Mouse (Mus musculus) left cerebral cortex, adult 11 months (tissue): Measurements from ENCODE around the gene Cdc37l1.
"Not testable (repeated sequence)": the region's sequence is repeated elsewhere in the genome, so short reads cannot be mapped to it uniquely, and the experiment has no call there.

Source experiments
- DNase-seq: peaks from one replicate; pipeline ENCODE4 v3.0.0; 2022; ENCODE audit warnings: low spot score

The Cdc37l1 gene

GRCm38 (mm10) chr19:28990194-28990589 is at the start of gene Cdc37l1:
TSS of gene Cdc37l1 (plus strand) at chr19:28990352.
- peak; percentile 93 for DNase-seq

- DNase-seq = no peak
Measured at GRCm38 (mm10) chr19:28941271-28941670, 48.9 kb upstream of the Cdc37l1 start.

- DNase-seq = no peak
Measured at GRCm38 (mm10) chr19:28946782-28947181, 43.4 kb upstream of the Cdc37l1 start.

GRCm38 (mm10) chr19:28947311-28947710 is 42.8 kb upstream of the Cdc37l1 start:
- DNase-seq = no peak

- DNase-seq = no peak
Measured at GRCm38 (mm10) chr19:28951251-28951650, 38.9 kb upstream of the Cdc37l1 start.

GRCm38 (mm10) chr19:28963113-28963512 is 27.0 kb upstream of the Cdc37l1 start:
- DNase-seq = peak; percentile 49

- DNase-seq = no peak
Measured at GRCm38 (mm10) chr19:28963513-28963841, 26.7 kb upstream of the Cdc37l1 start.

GRCm38 (mm10) chr19:28963842-28964551 is 26.2 kb upstream of the Cdc37l1 start, which contains the start of gene Plpp6:
TSS of gene Plpp6 (plus strand) at chr19:28963953.
- DNase-seq = peak; percentile 53

- no peak for DNase-seq
Measured at GRCm38 (mm10) chr19:28964552-28964903, 25.6 kb upstream of the Cdc37l1 start.

- DNase-seq = no peak
Measured at GRCm38 (mm10) chr19:28967652-28968051, 22.5 kb upstream of the Cdc37l1 start, which contains the start of gene 4430402I18Rik. TSS of gene 4430402I18Rik (minus strand) at chr19:28967800.

- no peak for DNase-seq
Measured at GRCm38 (mm10) chr19:28968178-28968577, 22.0 kb upstream of the Cdc37l1 start.

- no peak for DNase-seq
Measured at GRCm38 (mm10) chr19:28969231-28969630, 20.9 kb upstream of the Cdc37l1 start.

GRCm38 (mm10) chr19:28970251-28970650 is 19.9 kb upstream of the Cdc37l1 start:
- no peak for DNase-seq

- peak; percentile 77 for DNase-seq
Measured at GRCm38 (mm10) chr19:28974862-28975611, 15.1 kb upstream of the Cdc37l1 start.

GRCm38 (mm10) chr19:28982617-28983016 is 7.5 kb upstream of the Cdc37l1 start:
- DNase-seq = no peak

- DNase-seq = no peak
Measured at GRCm38 (mm10) chr19:28989515-28989914, 637 bp upstream of the Cdc37l1 start.

GRCm38 (mm10) chr19:28990590-28991221 is 554 bp downstream of the Cdc37l1 start:
- peak; percentile 35 for DNase-seq

- DNase-seq = no peak
Measured at GRCm38 (mm10) chr19:28991391-28991790, 1.2 kb downstream of the Cdc37l1 start.

- DNase-seq = peak; percentile 53
Measured at GRCm38 (mm10) chr19:28994870-28995269, 4.7 kb downstream of the Cdc37l1 start.

GRCm38 (mm10) chr19:28995366-28995765 is 5.2 kb downstream of the Cdc37l1 start:
- DNase-seq = no peak

GRCm38 (mm10) chr19:28997976-28998630 is 8.0 kb downstream of the Cdc37l1 start:
- no peak for DNase-seq

- DNase-seq = not testable (repeated sequence)
Measured at GRCm38 (mm10) chr19:29000321-29000720, 10.2 kb downstream of the Cdc37l1 start.
